Mouse (Mus musculus) ES-E14 (cell line): Measurements from ENCODE around the gene Tcta.

Experiments used
- CHD2 ChIP-seq: IDR thresholded peaks from 2 replicates; pipeline ENCODE4 v1.6.1; 2014; ENCODE audit warnings: mild to moderate bottlenecking, low read depth, low read length, inconsistent platforms
- HCFC1 ChIP-seq: IDR thresholded peaks from 2 replicates; pipeline ENCODE4 v1.6.1; 2012; ENCODE audit warnings: low read length, inconsistent platforms, borderline replicate concordance; ENCODE audit not compliant: insufficient read depth
- MAFK ChIP-seq: IDR thresholded peaks from 2 replicates; pipeline ENCODE4 v1.6.1; 2014; ENCODE audit warnings: mild to moderate bottlenecking, low read depth, low read length, inconsistent platforms; ENCODE audit not compliant: insufficient read depth
- ZC3H11A ChIP-seq: IDR thresholded peaks from 2 replicates; pipeline ENCODE4 v1.6.1; 2012; ENCODE audit warnings: low read depth, mild to moderate bottlenecking, inconsistent platforms, low read length, borderline replicate concordance
- ZNF384 ChIP-seq: IDR thresholded peaks from 2 replicates; pipeline ENCODE4 v1.6.1; 2012; ENCODE audit warnings: low read depth, low read length, inconsistent platforms

DNA sequence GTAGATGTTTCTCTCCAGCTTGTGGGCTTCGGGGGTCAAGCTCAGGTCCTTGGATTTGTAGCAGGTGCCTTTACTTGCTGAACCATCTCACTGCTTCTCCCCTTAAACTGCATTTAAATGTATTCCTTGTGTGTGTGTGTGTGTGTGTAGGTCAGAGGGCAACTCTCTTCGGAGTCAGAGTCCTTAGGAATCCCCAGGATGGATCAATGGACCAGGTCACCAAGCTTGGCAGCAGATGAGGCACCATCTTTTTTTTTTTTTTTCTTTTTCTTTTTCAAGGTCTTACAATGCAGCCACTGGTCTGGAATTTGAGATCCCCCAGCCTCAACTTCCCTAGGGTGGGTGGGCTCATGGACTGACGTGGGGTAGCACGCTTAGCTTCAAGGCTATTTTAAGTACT, 38.5 kb upstream of the Tcta start:
- TF ChIP-seq HCFC1 (no peak), ZC3H11A (no peak), MAFK (no peak), ZNF384 (no peak), CHD2 (no peak)
